Mouse (Mus musculus): Measurements from ENCODE around the gene Fyco1.

GRCm38 (mm10) chr9:123840243-123840642 lies 11.5 kb downstream of the Fyco1 start:
- no peak for TF ChIP-seq CEBPB (IDR thresholded peaks at IDR 0.05; ENCODE audit: insufficient read depth, poor library complexity, severe bottlenecking)
- TF ChIP-seq POLR2A (IDR thresholded peaks at IDR 0.05; ENCODE audit: insufficient read length, low read depth), result no peak
- no peak for TF ChIP-seq TCF12 (IDR thresholded peaks at IDR 0.05; ENCODE audit: insufficient read depth, poor library complexity, severe bottlenecking)
- no peak for TF ChIP-seq MAX (IDR thresholded peaks at IDR 0.05; ENCODE audit: low read depth)
